In the genomic region with DNA sequence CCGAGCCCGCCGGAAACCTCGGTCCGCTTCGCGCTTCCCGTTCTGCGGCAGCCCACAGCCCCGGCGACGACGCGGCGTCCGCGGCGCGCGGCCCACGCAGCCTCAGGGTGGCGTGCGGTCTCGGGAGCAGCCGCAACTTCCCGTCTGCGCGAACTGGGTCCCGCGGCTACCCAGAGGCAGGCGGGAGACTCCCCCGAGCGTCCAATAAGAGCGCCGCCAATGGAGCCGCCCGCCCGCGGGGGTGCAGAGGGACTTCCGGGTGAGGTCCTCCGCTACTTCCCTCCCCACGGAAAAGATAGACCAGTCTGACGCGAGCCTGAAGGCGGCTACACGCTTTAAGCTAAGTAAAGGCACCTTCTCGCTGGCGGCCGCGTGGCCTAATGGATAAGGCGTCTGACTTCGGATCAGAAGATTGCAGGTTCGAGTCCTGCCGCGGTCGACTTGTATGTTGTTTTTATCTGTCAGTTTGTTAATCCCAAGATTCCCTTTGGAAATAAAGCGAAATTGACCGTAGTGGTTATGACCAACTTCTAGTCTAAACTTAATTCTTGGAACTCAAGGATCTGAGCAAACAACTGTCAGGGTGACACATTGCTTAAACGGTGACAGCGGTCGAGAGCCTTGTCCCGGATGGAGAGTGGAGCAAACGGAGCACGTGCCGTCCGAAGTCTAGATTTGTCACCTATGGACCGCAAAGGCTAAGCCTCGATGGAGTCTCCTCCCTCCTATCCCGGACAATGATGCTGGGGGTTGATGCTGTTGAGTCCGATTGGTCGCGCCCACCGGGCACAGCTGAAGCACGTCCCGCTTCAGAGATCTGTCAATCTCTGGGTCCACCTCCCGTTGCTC, we compare ENCODE assay signal across 2 mouse cellular contexts.
TF ChIP-seq lines count a peak whose summit lies in the region.

A gene (minus strand): TSS at position 310 of the 849 bp plus-strand sequence.

TF ChIP-seq in C2C12, 6 proteins besides CTCF, POLR2A, EP300 and RAD21 (continued from another document):
- peak; percentile 56 for TF ChIP-seq MAX (IDR thresholded peaks at IDR 0.05)
TF ChIP-seq in C2C12: peak in this region for 3.

TF ChIP-seq in myocyte, 11 proteins besides CTCF, POLR2A, EP300 and RAD21 (continued from another document):
- TF ChIP-seq TCF12 (IDR thresholded peaks at IDR 0.05; ENCODE audit: insufficient read depth, poor library complexity, severe bottlenecking) (no peak), MYOD1 (IDR thresholded peaks at IDR 0.05; ENCODE audit: control insufficient read depth in 1 of 3, insufficient read length in 2 of 3, low read depth in 2 of 3) (peak in 2 of 3 experiments; percentile 30 to 55), CEBPB (IDR thresholded peaks at IDR 0.05; ENCODE audit: insufficient read depth, poor library complexity, severe bottlenecking) (0 out of 2 replicates have a peak, but pooled peaks have one; percentile 14), USF1 (IDR thresholded peaks at IDR 0.05; ENCODE audit: low read depth) (peak; percentile 60), E2F4 (IDR thresholded peaks at IDR 0.05; ENCODE audit: insufficient read depth) (no peak), TCF3 (IDR thresholded peaks at IDR 0.05; ENCODE audit: insufficient read length, low read depth) (no peak)
